Mouse (Mus musculus) regulatory T cell (primary cell): ENCODE data around the gene Chtf18.

Experiments
- in situ Hi-C: fragments of 300-600 bp; cut with MboI, MseI; formaldehyde crosslinking; loops from one replicate; pipeline ENCODE4 v1.15.1; 2025; ENCODE audit warnings: high pct_unique_total_duplicates

Gene Chtf18

GRCm38 (mm10) chr17:25735246-25735645, 8.0 kb upstream of the Chtf18 start:
- in situ Hi-C loops, result loop anchor here (5.0 kb wide), 1 partner anchor 67 kb away; no protein-coding TSS in a partner anchor

- in situ Hi-C loops, result no loop called here
Observed at GRCm38 (mm10) chr17:25732082-25732481, 4.9 kb upstream of the Chtf18 start.

GRCm38 (mm10) chr17:25728009-25728270, 721 bp upstream of the Chtf18 start:
- in situ Hi-C loops, result no loop called here

GRCm38 (mm10) chr17:25725264-25725663, 2.0 kb downstream of the Chtf18 start:
- in situ Hi-C loops, result no loop called here

- in situ Hi-C loops, result no loop called here
Observed at GRCm38 (mm10) chr17:25723919-25724318, 3.3 kb downstream of the Chtf18 start.

GRCm38 (mm10) chr17:25723470-25723869, 3.7 kb downstream of the Chtf18 start:
- in situ Hi-C loops, result no loop called here

GRCm38 (mm10) chr17:25721476-25721875, 5.7 kb downstream of the Chtf18 start:
- in situ Hi-C loops, result no loop called here

GRCm38 (mm10) chr17:25717691-25718090, 9.5 kb downstream of the Chtf18 start:
- in situ Hi-C loops, result no loop called here

GRCm38 (mm10) chr17:25716711-25717637, 10.2 kb downstream of the Chtf18 start, which contains the start of gene Gng13:
Gng13 (plus strand) TSS chr17:25717171.
- in situ Hi-C loops, result no loop called here

- in situ Hi-C loops, result no loop called here
Observed at GRCm38 (mm10) chr17:25716130-25716529, 11.1 kb downstream of the Chtf18 start.

DNA sequence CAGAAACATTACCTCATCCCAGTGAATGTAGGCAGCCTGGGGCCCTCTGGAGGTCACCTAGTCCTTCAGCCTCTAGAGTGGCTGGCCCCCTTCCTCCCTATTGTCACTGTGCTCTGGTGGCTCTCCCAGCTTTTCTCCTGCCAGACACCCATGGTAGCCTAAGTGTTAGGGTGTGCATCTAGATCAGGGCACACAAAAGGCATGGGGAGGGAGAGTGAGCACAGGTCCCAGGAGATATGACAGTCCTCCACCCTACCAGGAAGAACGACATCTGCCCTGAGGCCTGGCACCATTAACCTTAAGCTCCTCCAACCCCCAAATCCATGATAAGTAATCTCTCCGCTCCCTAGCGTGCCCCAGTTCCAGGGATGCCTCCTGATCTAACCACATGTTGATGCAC, 11.6 kb downstream of the Chtf18 start:
- in situ Hi-C loops, result no loop called here

- in situ Hi-C loops, result no loop called here
Observed at GRCm38 (mm10) chr17:25711136-25711535, 16.1 kb downstream of the Chtf18 start.

DNA sequence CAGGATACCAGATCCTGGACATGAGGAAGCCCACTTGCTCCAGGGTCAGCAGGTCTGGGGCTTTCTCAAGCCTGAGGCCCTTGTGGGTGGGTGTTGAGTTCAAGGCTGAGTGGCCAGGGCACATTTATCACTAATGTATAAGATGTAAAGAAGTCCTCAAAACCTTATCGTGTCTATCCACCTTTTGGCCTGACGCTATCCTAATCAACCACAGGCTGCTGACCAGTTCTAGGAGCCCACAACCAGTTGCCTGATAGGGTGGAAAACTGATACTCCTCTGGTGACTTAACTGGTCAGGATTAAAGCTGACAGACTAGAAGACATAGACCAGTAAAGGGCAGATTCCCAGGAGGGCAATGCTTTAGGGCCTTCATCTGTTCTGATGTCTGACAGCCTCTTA, 17.2 kb downstream of the Chtf18 start:
- in situ Hi-C loops, result no loop called here

- in situ Hi-C loops, result no loop called here
Observed at GRCm38 (mm10) chr17:25700863-25701496, 26.2 kb downstream of the Chtf18 start.

DNA sequence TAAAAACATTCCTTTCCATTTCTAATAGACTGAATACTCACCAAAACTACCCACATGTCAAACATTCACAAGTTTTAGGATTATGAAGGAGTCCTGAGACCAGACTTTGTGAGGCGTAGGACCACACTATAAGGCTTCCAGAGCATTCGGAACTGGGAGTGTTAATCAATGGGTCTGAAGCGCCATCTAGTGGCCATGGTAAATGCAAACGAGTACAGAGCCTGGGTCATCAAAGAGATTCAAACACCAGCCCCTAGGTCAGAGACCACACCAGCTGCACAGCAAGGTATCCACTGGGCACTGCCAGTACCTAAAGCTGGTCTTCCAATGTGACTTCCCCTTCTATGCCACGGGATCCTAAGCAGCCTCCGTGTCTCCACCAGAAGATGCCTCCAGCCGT, 28.8 kb downstream of the Chtf18 start:
- in situ Hi-C loops, result no loop called here

DNA sequence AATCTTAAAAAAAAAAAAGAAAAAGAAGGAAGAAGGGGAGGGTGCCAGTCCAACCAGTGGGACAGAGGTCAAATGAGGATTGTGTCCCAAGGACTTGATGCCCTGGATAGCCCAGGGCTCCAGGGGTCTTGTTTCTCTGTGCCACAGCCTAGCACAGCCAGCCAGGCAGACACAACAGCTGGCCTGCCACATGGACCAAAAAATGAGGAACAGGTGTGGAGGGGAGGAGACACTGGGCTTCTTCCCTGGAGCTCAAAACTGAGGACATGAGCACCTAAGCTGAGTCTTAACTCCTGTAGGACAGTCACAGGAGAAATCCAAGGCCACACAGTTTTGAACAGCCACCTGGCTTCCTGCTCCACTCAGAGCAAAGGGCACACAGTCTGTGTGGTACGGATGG, 31.0 kb downstream of the Chtf18 start:
- in situ Hi-C loops, result no loop called here

- in situ Hi-C loops, result no loop called here
Observed at GRCm38 (mm10) chr17:25688922-25689321, 38.3 kb downstream of the Chtf18 start.

DNA sequence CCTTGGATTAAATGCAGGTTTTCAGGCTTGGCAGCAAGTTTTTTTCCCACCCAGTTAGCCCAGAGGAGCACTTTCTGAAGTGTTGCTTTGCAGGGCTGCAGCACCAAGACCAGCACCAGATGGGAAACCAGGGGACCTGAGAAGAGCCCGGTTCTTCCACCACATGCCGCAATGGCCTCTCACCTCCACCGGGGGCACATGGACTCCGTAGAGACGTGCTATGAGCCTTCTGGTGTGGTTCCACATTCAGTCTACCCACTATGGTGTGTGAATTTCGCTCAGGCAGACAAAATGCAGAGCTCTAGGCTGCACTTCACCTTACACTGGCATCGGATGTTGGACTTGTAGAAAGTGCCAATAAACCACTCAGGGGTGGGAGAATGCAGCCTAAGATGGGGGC, 40.9 kb downstream of the Chtf18 start:
- in situ Hi-C loops, result no loop called here

DNA sequence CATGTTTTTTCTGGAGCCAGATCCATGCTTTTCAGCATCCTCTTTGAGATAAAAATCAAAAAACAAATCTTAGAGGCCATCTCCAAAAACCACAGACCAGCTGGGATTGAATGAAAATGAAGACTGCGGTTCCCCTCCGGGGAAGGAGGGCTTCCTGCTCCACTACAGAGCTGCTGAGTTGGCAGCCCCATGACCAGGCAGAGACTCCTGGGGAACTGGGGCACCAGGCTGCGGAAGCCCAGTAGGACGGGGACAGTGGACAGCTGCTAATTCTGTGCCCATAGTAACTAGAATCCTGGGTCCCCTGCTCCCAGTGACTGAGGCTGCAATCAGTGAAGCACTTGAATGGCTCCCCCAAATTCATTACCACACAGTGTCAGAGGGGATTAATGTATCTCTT, 45.6 kb downstream of the Chtf18 start:
- in situ Hi-C loops, result no loop called here

DNA sequence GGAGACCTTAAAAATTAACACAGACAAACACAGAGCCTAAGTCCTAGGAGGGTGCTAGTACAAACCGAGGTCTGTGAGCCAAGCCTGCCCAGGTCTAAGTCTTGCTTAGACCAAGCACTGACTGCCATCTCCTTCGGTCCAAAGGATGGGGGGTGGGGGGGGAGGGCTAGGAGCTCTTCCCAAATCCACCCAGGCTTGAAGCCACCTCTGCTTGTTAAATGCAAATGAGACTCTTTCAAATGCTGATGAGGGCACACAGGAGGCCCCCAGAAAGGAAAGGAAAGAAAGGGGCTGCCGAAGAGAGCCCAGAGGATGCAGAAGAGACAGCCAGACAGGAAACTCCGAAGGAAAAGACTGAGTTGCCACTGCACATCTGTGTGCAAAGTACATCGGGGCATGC, 47.4 kb downstream of the Chtf18 start:
- in situ Hi-C loops, result no loop called here

DNA sequence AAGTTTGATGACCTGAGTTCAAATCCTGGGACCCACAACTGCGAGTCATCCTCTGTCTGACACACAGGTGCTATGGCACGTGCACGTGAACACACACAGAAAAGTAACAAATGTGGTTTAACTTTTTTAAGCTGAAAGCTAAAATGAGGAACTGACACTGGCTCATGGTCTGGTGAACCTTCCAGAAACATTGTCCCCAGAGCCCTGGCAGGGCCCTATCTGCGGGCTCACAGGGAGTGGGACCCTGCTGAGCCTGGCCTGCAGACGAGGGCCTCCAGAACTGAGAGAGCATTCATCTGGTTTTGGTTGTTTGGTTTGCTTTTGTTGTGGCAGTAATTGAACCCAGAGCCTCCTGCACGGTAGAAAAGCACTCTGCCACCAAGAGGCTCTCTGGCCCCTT, 49.2 kb downstream of the Chtf18 start:
- in situ Hi-C loops, result no loop called here

DNA sequence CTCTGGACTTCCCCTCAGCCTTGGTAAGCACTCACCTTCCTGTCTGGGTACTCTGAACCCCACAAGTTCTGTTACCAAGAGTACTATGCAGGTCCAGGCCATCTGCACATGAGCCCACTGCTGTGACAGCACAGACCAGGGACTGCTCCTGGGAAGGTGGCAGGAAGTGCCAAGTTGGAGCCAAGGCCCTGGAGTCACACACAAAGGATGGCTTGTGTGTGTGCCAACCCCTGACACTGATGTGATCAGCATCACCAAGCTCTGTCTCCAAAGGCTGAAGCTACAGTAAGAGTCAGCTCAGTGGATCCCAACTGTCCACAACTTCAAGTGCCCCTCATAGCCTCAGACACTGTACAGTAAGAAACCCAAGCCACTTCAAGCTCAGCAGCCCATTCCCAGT, 54.2 kb downstream of the Chtf18 start:
- in situ Hi-C loops, result no loop called here
